Mouse (Mus musculus) common myeloid progenitor, adult 5-6 weeks (primary cell): ENCODE results near the gene Erich2. TPM values are rescaled to one million over a fixed set of nuclear protein-coding genes. Genes with fewer than 3 reads are reported as not detected.
"Not testable (repeated sequence)": the region's sequence is repeated elsewhere in the genome, so short reads cannot be mapped to it uniquely, and the experiment has no call there.

Experiments used
- ATAC-seq: replicated peaks from 2 replicates; pipeline ENCODE4 v1.8.0; 2016; ENCODE audit warnings: low read depth, mild to moderate bottlenecking, moderate TSS enrichment, inconsistent platforms; ENCODE audit not compliant: poor library complexity, severe bottlenecking
- total RNA-seq: library from RNA; stranded (forward); fragments of 200-1000, 187-1606 nt; gene quantifications from 2 replicates; pipeline ENCODE4 v1.2.3, GENCODE M21; 2017

The Erich2 gene
- total RNA-seq: not detected in 2 replicates

GRCm38 (mm10) chr2:70508496-70508895, at the start of gene Erich2:
Gene Erich2, plus strand, starts transcription at chr2:70508819.
- ATAC-seq: no peak

- peak; percentile 50 for ATAC-seq
Observed at GRCm38 (mm10) chr2:70463606-70464005, 45.0 kb upstream of the Erich2 start.

- no peak for ATAC-seq
Observed at GRCm38 (mm10) chr2:70471136-70471535, 37.5 kb upstream of the Erich2 start.

- ATAC-seq: no peak
Observed at GRCm38 (mm10) chr2:70471861-70472620, 36.6 kb upstream of the Erich2 start.

GRCm38 (mm10) chr2:70497715-70498318, 10.8 kb upstream of the Erich2 start:
- ATAC-seq: peak; percentile 81

GRCm38 (mm10) chr2:70503436-70503835, 5.2 kb upstream of the Erich2 start:
- ATAC-seq: peak; percentile 42; the same call in 1 of the 2 replicates

- no peak for ATAC-seq
Observed at GRCm38 (mm10) chr2:70505229-70505628, 3.4 kb upstream of the Erich2 start.

- ATAC-seq: peak; percentile 36; the same call in 1 of the 2 replicates
Observed at GRCm38 (mm10) chr2:70505896-70506295, 2.7 kb upstream of the Erich2 start.

GRCm38 (mm10) chr2:70506372-70506771, 2.2 kb upstream of the Erich2 start:
- ATAC-seq: no peak

GRCm38 (mm10) chr2:70509021-70509632, 508 bp downstream of the Erich2 start:
- ATAC-seq: peak; percentile 78

- ATAC-seq: not testable (repeated sequence)
Observed at GRCm38 (mm10) chr2:70538283-70538682, 29.7 kb downstream of the Erich2 start.

GRCm38 (mm10) chr2:70550671-70551070, 42.1 kb downstream of the Erich2 start:
- no peak for ATAC-seq

GRCm38 (mm10) chr2:70551446-70551845, 42.8 kb downstream of the Erich2 start:
- no peak for ATAC-seq

- no peak for ATAC-seq
Observed at GRCm38 (mm10) chr2:70552067-70552598, 43.5 kb downstream of the Erich2 start.

GRCm38 (mm10) chr2:70552772-70553171, 44.2 kb downstream of the Erich2 start, which contains the start of gene Gad1:
Gene Gad1, plus strand, starts transcription at chr2:70553072.
- ATAC-seq: no peak

GRCm38 (mm10) chr2:70553826-70554225, 45.2 kb downstream of the Erich2 start:
- no peak for ATAC-seq

GRCm38 (mm10) chr2:70558112-70558842, 49.7 kb downstream of the Erich2 start:
- peak; percentile 64 for ATAC-seq

GRCm38 (mm10) chr2:70558843-70559451, 50.3 kb downstream of the Erich2 start:
- no peak for ATAC-seq

GRCm38 (mm10) chr2:70559520-70559919, 50.9 kb downstream of the Erich2 start:
- peak; percentile 72 for ATAC-seq
